In the genomic region with DNA sequence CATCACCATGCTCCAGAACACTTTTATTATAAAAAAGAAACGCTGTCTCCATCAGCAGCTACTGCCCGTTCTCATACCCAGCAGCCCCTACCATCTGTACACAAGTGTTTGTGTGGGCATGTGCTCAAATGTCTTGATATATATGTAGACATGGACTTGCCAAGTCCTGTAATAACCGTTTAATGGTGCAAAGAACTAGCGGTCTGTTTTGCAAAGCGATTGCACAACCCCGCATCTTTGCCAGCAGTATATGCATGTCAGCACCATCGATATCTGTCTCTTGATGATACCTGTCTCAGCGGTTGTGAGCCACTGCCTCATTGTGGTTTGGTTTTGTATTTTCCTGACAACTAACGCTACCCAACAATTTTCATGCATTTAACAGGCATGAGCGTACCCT, we compare ENCODE assay signal across 27 mouse cellular contexts. TPM values are rescaled to one million over a fixed set of nuclear protein-coding genes. Genes with fewer than 3 reads are reported as not detected.
DNase-seq lines count a peak whose midpoint lies in the region.
"Had no signal": no experiment of that assay in that cellular context is flagged by ENCODE, and none has a peak within 500 bp of the region (broad histone marks: within the 10 kb centered on the region; RNA-seq: fewer than 3 reads in every experiment).

No protein-coding gene starts in this region.

- DNase-seq in layer of hippocampus, adult 11-12 months (ENCODE audit: low spot score): peak; percentile 52
- DNase-seq in layer of hippocampus, postnatal 25 days (ENCODE audit: extremely low spot score in 1 of 2, low spot score in 1 of 2): no peak
- peak; percentile 36 to 49 for DNase-seq in right cerebral cortex, postnatal 10 days (ENCODE audit: low spot score in 2 of 2)
- DNase-seq in right cerebral cortex, postnatal 25 days: no peak
- peak; percentile 55 for DNase-seq in brain, adult 2 months (ENCODE audit: low read depth, low spot score)
- no peak for DNase-seq in kidney, adult 18-20 months
- no peak for DNase-seq in adrenal gland, adult 2 months
- DNase-seq: adrenal gland, postnatal 14 days; B cell, adult 2 months; cerebellum, postnatal 14 days; gastrocnemius, adult 2 months; gastrocnemius, postnatal 36 days; heart, postnatal 14 days; kidney, adult 8-10 months; kidney, postnatal 4 days; layer of hippocampus, postnatal 36 days; liver; lung, adult 2 months; lung, postnatal 10 days; midbrain, embryonic 14.5 days; retina, postnatal 1 day; spleen, adult 18-20 months; thymus, adult 18-20 months; thymus, postnatal 25 days had no signal

RNA-seq across cellular contexts. Expression of gene Rasgef1a, which starts 44.0 kb away (rescaled TPM):
- total RNA-seq in layer of hippocampus, postnatal 25 days (2021): 100 to 1,000 TPM; 198 to 206 TPM
- under 1 TPM; 0.20 to 0.31 TPM for total RNA-seq in adrenal gland, adult 2 months (2021)
- 0.07 and 0.37 TPM in 2 replicates for polyA plus RNA-seq in adrenal gland, adult 2 months (2012; rRNA removed)
- total RNA-seq: megakaryocyte-erythroid progenitor cell, adult 5-6 weeks had no signal
- polyA plus RNA-seq: erythroblast, embryonic 14.5 days; limb, embryonic 11.5 days had no signal

Comparison
In these comparisons a context has a peak if more than half of its experiments do, and no peak if none do; other contexts are left out.
1. DNase-seq: peak in layer of hippocampus, adult 11-12 months (single experiment), right cerebral cortex, postnatal 10 days (2 of 2) and brain, adult 2 months (single experiment); none in layer of hippocampus, postnatal 25 days (0 of 2), right cerebral cortex, postnatal 25 days (single experiment), kidney, adult 18-20 months (single experiment) and adrenal gland, adult 2 months (single experiment).
2. RNA of gene Rasgef1a, which starts 44.0 kb away (total RNA-seq): 198 to 206 TPM in layer of hippocampus, postnatal 25 days; 0.20 to 0.31 TPM in adrenal gland, adult 2 months; every median in the first group is over 100 times any median in the second.